Mouse (Mus musculus) embryonic fibroblast, embryonic 13.5 days (primary cell): ENCODE measurements around the gene Synrg. TPM values are rescaled to one million over a fixed set of nuclear protein-coding genes. Genes with fewer than 3 reads are reported as not detected.
A peak's percentile ranks its signal among the peaks of the same experiment; 100 is the strongest.

ENCODE experiments used
- H3K27ac ChIP-seq: 2 replicates; pipeline ENCODE4 v1.5.1; 2012; ENCODE audit warnings: low read length, control low read depth, inconsistent platforms; ENCODE audit not compliant: insufficient read depth
- H3K4me1 ChIP-seq: 2 replicates; pipeline ENCODE4 v1.6.1; 2011; ENCODE audit warnings: low read length; ENCODE audit not compliant: control insufficient read depth, insufficient read depth
- H3K4me3 ChIP-seq: 2 replicates; pipeline ENCODE4 v1.5.1; 2011; ENCODE audit warnings: mild to moderate bottlenecking, control low read depth, low read length; ENCODE audit not compliant: insufficient read depth
- CTCF ChIP-seq: IDR thresholded peaks from 2 replicates; pipeline ENCODE4 v1.5.1; 2011; ENCODE audit warnings: mild to moderate bottlenecking, control low read depth, low read length, moderate library complexity, borderline replicate concordance; ENCODE audit not compliant: insufficient read depth
- POLR2A ChIP-seq: IDR thresholded peaks from 2 replicates; pipeline ENCODE4 v1.6.1; 2011; ENCODE audit warnings: low read depth, mild to moderate bottlenecking, control low read depth, low read length, moderate library complexity
- polyA plus RNA-seq: library from polyadenylated mRNA; stranded (reverse); fragments of >200 nt; gene quantifications from 2 replicates; pipeline ENCODE4 v1.2.4, GENCODE M21; 2011; ENCODE audit warnings: low read depth; ENCODE audit not compliant: missing spikeins, insufficient read length

The Synrg gene
- polyA plus RNA-seq, 1 experiment, result 23.8 TPM

DNA sequence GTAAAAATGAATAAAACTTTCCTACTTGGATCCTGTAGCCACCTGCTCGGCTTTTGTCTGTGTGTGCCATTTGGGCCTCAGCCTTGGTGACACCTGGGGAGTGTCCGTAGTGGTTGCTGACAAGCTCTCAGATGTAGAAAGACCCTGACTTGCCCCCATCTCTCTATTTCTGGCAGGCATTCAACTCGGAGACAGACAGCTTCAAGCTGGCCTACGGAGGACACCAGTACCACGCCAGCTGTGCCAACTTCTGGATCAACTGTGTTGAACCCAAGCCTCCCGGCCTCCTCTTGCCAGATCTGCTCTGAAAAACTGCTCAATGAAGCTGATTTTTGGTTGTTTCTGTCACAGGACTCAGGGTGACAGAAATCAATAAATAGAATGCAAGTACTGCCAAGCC is 76.4 kb downstream of the Synrg start:
- no peak overlapping the region for H3K4me3 ChIP-seq
- H3K4me1 ChIP-seq, result peaks cover 12% of the 10 kb centered on the region
- no peak for TF ChIP-seq CTCF
- TF ChIP-seq POLR2A, result no peak
- no peak overlapping the region for H3K27ac ChIP-seq

DNA sequence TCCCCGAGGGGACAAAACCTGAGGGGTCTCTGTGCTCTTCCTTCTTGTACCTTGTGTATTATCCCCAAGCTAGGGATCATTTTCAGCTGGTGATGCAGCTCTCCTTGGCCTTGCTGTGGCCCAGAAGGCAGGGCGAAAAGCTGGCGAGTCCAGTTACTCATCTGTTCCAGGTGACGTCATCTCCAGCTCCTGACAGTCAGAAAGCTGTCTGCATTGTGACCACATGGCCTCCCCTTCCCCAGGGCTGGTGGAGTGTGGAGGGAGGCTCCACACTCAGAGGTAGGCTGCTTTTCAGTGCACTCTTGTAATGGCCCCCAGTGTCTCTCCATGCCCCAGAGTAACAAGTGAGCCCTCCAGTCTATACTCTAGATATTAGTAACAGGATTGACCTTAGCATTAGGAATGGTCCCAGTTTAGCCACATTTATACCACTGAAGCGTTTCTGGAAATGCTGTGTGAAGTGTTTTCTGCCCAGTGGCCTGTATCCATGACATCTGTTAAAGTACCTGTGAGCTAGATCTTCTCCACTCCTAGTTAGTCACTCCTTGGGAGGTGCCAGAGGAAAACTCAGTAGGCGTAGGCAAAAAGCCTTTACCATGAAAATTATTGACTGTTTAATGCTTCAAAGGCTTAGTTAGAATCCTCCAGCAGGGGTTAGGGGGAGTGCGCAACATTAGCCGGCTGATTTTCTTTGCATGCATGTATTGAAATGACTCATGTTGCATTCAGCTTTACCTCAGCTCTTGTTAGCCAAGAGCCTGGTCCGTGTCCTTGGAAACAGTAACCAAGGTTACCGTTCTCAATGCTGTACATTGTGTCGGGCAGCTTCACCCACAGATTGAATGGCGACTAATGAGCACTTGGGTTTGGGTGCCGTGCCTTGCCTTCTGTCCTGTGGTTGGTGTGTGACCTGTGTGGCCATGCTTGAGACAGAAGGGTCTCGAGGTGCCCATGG is 78.9 kb downstream of the Synrg start:
- no peak overlapping the region for H3K4me3 ChIP-seq
- H3K27ac ChIP-seq, result peak overlapping the region; percentile 57
- TF ChIP-seq CTCF (no peak), POLR2A (no peak)
- peaks cover 12% of the 10 kb centered on the region for H3K4me1 ChIP-seq

DNA sequence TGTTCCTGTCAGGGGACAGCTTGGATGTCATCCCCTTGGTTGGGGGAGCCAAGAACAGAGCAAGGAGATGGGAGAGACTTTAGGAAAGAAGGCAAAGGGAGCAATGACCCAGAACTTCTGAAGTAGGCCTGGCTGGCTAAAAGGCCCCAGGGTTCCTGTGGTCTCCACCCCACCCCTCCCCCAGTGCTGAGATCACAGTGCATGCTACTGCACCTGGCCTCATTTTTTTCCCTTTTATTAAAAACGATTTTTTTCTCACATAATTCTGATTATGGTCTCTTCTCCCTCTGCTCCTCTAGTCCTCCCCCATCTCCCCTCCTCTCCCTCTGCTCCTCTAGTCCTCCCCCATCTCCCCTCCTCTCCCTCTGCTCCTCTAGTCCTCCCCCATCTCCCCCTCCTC is 80.8 kb downstream of the Synrg start:
- peaks cover 12% of the 10 kb centered on the region for H3K4me1 ChIP-seq
- TF ChIP-seq CTCF (no peak), POLR2A (no peak)

DNA sequence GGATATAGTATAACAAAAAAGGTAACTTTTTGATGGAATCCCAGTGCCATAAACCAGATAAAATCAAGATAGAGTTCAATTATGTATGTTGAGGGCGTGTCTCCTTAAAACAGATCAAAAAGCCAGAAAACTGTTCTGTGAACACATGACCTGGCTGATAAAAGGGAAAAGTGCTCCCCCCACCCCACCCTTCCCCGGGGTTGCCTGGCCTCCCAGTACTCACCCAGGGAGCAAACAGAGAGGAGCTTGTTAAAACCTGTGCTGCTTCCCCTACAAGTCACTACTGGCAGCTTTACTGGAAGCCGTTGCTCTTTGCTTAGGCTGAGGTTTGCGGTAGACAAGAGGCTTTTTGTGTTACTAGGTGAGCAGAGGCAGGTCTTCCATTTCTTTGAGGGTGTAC is 83.0 kb downstream of the Synrg start:
- no peak overlapping the region for H3K27ac ChIP-seq
- TF ChIP-seq CTCF, result no peak
- TF ChIP-seq POLR2A, result no peak
- H3K4me3 ChIP-seq, result no peak overlapping the region
- H3K4me1 ChIP-seq, result peaks cover 12% of the 10 kb centered on the region

More for the DNA sequence above, 80.8 kb downstream of the Synrg start:
- Histone ChIP-seq H3K4me3 (no peak overlapping the region), H3K27ac (no peak overlapping the region)

DNA sequence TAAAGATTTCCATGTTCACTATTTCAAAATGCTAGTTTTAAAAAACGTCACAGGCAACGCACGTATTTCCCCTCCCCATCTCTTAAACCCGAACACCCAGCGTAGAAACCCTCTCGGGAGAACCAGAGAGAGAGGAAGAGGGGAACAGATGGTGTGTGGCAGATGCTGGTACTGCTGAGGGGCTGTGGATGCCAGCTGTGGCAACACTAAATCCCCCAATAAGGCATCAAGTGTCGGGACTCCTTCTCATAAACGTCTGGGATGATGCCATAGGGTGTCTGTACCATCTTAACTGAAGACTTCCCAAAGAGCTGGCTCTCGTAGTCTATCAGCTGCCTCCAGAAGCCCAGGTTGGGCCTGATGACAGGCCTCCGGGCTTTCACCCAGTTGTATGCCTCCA is 84.2 kb downstream of the Synrg start:
- TF ChIP-seq POLR2A (no peak), CTCF (no peak)
- Histone ChIP-seq H3K27ac (no peak overlapping the region), H3K4me3 (no peak overlapping the region), H3K4me1 (0 out of 2 replicates have a peak, but pooled peaks cover 4% of the 10 kb centered on the region)

DNA sequence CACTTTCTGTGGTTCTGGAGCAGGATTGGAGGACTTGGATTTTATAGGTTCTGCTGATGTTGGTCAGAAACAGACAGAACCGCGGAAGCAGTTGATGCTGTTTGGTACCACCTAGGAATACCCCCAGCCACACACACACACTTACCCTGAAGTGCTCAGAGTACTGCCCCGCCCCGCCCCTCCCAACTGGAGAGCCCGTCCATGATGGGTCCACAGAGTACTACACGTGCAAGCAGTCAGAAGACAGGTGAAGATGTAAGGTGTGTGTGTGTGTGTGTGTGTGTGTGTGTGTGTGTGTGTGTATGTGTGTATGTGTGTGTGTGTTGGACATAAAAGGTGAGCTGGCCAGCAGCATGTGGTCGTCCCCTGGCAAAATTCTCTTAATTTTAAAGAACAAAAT is 88.8 kb downstream of the Synrg start:
- no peak overlapping the region for H3K27ac ChIP-seq
- H3K4me1 ChIP-seq, result no peaks in the 10 kb centered on the region
- no peak overlapping the region for H3K4me3 ChIP-seq
- TF ChIP-seq CTCF, result no peak
- TF ChIP-seq POLR2A, result no peak

DNA sequence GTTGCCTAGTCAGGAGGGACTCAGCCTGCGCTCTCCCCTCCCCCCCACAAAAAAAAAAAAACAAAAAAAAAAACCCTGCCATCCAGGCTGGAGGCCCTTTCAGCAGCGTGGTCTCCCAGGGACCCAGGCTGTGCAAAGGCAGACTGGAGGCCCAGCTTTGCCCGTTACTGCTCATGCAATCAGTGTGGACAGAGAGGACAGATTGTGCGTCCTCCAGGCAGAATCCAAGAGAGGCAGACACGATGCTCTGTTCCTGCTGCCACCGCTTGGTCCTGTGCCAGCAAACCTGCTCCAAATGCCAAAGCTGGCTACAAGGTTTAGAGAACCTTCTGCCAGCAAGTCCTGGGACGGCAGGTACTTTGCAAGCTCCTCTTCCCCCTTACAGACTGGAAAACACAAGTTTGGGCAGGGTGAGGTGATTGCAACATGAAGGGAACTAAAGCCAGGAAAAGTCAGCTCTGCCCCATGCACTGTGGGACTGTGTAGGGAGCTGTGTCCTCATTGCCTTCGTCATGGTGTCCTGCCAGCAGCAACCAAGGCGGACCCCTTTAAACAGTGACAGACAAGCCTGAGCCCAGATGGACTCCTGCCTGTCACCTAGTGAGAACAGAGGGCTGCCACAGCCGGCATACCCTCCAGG is 89.4 kb downstream of the Synrg start:
- no peak overlapping the region for H3K27ac ChIP-seq
- TF ChIP-seq CTCF, result no peak
- no peak for TF ChIP-seq POLR2A
- H3K4me1 ChIP-seq, result no peaks in the 10 kb centered on the region
- H3K4me3 ChIP-seq, result no peak overlapping the region

DNA sequence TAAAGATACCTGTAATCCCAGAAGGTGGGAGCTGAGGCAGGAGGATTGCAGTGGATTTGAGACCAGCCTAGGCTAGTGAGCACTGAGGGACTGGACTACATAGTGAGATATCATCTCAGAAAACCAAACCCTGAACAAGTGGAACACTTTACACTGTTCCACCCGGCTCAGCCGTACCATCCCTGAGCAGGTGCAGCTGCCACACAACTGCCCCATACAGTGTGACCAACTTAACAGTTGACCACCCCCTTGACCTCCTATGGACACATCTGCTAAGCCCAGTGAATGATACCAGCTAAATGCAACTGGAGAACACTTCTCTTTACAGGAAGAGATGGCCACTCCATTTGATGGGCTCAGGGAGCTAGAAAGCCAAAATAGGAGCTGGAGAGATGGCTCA is 93.2 kb downstream of the Synrg start:
- H3K4me1 ChIP-seq, result no peaks in the 10 kb centered on the region
- TF ChIP-seq CTCF, result no peak
- no peak for TF ChIP-seq POLR2A
- no peak overlapping the region for H3K4me3 ChIP-seq
- H3K27ac ChIP-seq, result no peak overlapping the region

DNA sequence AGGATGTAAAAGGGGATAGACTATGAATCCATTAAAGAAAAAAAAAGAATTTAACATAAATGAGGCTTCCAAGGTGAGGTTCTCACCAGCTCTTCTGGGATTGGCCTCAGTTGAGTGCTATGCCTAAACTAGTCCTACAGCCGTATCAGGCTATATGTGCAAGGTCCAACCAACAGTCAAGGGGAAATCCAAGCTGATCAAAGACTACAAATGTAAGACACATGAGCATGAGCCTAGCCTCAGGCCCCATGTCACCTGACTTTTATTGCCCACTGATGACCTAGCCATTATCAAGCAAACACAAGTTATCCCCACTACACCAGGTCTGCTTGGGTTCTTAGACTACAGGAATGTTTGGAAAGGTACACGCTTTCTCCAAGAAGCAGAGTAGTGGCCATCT is 95.6 kb downstream of the Synrg start:
- TF ChIP-seq POLR2A (no peak), CTCF (no peak)
- Histone ChIP-seq H3K4me3 (no peak overlapping the region), H3K4me1 (peaks cover 3% of the 10 kb centered on the region), H3K27ac (no peak overlapping the region)

DNA sequence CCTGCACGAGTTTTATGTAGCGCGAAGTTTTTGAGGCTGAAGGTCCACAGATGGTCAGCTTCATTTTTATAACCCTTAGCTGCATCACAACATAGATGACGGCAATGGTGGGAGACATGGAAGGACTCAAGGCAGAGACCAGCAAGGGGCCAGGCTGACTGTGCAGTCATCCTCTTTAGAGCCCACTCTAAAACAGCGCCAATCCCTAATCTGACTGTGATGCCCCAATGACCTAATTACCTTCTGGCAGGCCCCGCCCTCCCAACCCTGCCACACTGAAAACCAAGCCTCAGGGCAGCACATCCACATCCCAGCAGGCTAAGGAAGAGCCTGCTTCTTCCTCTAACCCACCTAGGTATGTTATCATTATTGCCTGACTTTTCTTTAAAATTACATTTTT is 96.4 kb downstream of the Synrg start:
- Histone ChIP-seq H3K27ac (no peak overlapping the region), H3K4me3 (no peak overlapping the region), H3K4me1 (peaks cover 3% of the 10 kb centered on the region)
- no peak for TF ChIP-seq POLR2A
- TF ChIP-seq CTCF, result no peak
